Mouse (Mus musculus): ENCODE measurements around the gene Ints12. TPM values are rescaled to one million over a fixed set of nuclear protein-coding genes. Genes with fewer than 3 reads are reported as not detected.

The Ints12 gene
- polyA plus RNA-seq, 1 experiment: 1.3 TPM

DNA sequence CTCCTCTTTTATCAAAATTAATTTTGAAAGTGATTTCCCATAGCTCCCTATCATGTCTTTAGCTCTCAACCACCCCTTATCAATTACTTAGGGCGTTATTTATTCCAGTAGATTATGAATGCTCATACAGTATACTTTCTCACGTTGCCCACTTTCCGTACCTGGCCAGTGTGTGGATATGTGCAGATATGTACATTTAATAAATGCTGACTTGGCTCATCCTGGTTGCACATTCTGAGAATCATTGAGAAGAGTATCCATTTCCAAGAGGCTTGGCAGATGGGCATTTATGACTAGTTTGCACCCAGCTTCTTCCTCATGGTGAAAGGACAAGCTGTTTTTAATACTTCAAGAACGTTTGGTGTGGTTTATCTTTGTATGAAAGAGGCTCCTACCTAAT is 18.2 kb downstream of the Ints12 start:
- no peak for TF ChIP-seq GATA1 (IDR thresholded peaks at IDR 0.05; ENCODE audit: low read length)

DNA sequence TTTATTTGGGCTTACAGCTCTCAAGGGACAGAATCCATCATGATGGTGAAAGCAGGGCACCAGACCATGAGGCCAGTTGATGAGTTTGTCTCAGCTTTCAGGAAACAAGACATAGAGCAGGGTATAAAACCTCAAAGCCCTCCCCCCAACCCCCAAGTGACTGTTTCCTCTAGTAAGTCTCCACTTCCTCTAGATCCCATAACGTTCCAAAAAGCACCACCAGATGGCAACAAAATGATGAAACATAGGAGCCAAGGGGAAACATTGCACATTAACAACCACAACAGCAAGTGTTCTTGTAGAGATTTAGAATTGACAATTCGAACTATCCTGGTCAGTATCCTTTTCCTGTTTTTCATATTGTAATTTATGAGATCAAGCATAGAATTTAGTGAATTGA is 20.1 kb downstream of the Ints12 start:
- no peak for TF ChIP-seq GATA1 (IDR thresholded peaks at IDR 0.05; ENCODE audit: low read length)

DNA sequence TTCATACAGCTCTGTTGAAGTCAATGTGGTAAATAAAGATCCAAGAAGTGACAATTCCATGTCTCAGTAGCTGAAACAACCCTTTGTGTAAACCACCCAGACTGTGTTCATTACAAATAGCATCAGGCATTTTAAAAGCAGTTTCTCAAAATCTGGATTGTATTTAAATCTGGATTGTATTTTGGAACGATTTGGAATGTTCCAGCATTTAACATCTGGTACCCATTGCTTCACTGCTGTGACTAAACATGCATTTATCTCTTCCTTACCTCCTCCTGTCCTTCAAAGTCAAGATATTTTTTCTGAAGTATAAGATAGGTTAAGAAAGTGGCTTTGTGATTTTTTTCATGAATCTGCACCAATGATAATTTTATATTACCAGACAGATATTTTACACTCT is 21.6 kb downstream of the Ints12 start:
- TF ChIP-seq GATA1 (IDR thresholded peaks at IDR 0.05; ENCODE audit: low read length): no peak

DNA sequence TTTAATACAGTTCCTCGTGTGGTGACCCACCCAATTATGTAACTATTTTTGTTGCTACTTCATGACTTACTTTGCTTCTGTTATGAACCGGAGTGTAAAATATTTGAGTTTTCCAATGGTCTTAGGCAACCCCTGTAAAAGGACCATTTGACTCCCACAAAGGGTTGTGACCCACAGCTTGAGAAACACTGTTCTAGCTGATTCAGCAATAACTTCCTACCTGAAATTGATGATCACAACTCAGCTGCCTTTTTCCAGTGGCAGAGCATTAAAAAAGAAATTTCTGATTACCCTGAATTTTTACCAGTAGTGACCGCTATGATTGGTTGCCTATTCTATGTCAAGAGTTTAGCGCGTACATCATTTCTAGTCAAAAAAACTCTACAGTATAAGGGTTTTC is 39.7 kb downstream of the Ints12 start:
- TF ChIP-seq GATA1 (IDR thresholded peaks at IDR 0.05; ENCODE audit: low read length): no peak

DNA sequence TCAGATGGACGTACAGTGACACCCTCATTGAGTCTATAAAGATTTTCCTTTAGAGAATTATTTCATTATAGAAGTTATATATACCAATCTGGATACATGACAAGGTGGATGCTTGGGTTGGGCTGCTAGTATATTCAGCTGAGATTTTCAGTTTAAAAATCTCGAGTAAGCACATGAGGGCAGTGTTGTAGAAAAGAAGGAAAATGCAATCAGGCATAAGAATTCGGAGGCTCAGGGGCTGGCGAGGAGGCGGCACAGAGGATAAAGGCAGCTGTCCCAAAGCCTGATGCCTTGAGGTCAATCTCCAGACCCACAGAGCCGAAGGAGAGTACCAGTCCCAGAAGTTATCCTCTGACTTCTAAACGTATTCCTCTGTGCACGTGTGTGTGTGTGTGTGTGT is 41.0 kb downstream of the Ints12 start:
- TF ChIP-seq GATA1 (IDR thresholded peaks at IDR 0.05; ENCODE audit: low read length): no peak

- no peak for TF ChIP-seq GATA1 (IDR thresholded peaks at IDR 0.05; ENCODE audit: low read length)
These were observed 50.2 kb downstream of the Ints12 start for GRCm38 (mm10) chr3:133141877-133142276.

- TF ChIP-seq GATA1 (IDR thresholded peaks at IDR 0.05; ENCODE audit: low read length): no peak
These were observed 53.0 kb downstream of the Ints12 start for GRCm38 (mm10) chr3:133144511-133145147.

DNA sequence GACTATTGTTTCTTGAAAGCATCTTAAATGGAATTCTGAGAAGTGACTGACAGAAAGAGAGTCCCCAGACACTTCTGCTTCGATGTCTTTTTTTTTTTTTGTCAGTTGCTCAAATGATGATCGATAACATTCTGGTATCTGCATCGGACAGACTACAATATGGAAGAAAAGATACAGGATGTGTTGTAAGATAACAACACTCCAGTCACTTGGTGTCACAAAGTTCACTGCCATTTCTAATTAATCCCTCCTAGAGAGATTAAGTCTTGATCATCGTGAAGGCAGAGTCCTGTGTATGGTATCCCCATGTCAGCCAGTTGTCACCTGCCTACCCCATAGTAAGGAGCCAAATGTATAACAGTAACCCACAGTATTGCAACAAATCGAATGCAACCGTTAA is 60.0 kb downstream of the Ints12 start:
- peak; percentile 85 for TF ChIP-seq GATA1 (IDR thresholded peaks at IDR 0.05; ENCODE audit: low read length)

GRCm38 (mm10) chr3:133152831-133153230 is 61.2 kb downstream of the Ints12 start:
- TF ChIP-seq GATA1 (IDR thresholded peaks at IDR 0.05; ENCODE audit: low read length): no peak

GRCm38 (mm10) chr3:133153629-133154028 is 62.0 kb downstream of the Ints12 start:
- no peak for TF ChIP-seq GATA1 (IDR thresholded peaks at IDR 0.05; ENCODE audit: low read length)

DNA sequence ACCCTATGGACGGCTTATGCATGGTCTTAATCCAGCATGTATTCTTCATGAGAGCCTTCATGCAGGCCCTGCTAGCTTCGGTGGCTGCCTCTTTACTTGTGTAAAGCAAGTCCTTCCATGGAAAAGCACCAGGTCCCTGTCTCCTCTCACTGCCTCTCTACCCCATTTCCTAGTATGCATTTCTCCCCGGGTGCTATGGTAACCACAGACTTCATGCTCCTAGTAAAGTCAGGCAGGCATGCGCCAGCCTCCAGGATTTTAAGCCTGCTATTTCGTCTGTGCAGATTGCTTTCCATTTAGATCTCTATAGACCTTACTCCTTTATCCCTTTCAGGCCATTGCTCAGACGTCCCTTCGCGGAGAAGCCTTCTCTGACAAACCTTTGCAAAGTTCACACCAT is 63.0 kb downstream of the Ints12 start:
- no peak for TF ChIP-seq GATA1 (IDR thresholded peaks at IDR 0.05; ENCODE audit: low read length)

- TF ChIP-seq GATA1 (IDR thresholded peaks at IDR 0.05; ENCODE audit: low read length): no peak
These were observed 66.6 kb downstream of the Ints12 start for GRCm38 (mm10) chr3:133158260-133158659.

Other genes with a start within 250 kb of the Ints12 start
- 0.03 TPM in 1 of 2 replicates, not detected in the other for gene Npnt, start 141.5 kb upstream of the Ints12 start, polyA plus RNA-seq (2012)
- 10.4 and 15.1 TPM in 2 replicates for gene Gstcd, start 193 bp downstream of the Ints12 start, polyA plus RNA-seq (2012)
- not detected in 2 replicates for gene Arhgef38, start 143.1 kb downstream of the Ints12 start, polyA plus RNA-seq (2012)
- gene Ppa2, start 218.3 kb downstream of the Ints12 start, polyA plus RNA-seq (2012): 66.7 and 99.5 TPM in 2 replicates

Measured in G1E-ER4 (cell line).